Mouse (Mus musculus) cerebellum, adult 2 months (tissue): ENCODE measurements around the gene Sult6b2. TPM values are rescaled to one million over a fixed set of nuclear protein-coding genes. Genes with fewer than 3 reads are reported as not detected.

Experiments
- DNase-seq, 2 experiments: peaks; one replicate each; pipeline ENCODE4 v3.0.0; 2021
- H3K27ac ChIP-seq: fragments of 200-500 bp; 2 replicates; pipeline ENCODE4 v1.5.1; 2012; ENCODE audit warnings: low read length, control low read depth, inconsistent platforms; ENCODE audit not compliant: insufficient read depth
- H3K27me3 ChIP-seq: fragments of 200-500 bp; 2 replicates; pipeline ENCODE4 v1.6.1; 2012; ENCODE audit warnings: inconsistent platforms, mild to moderate bottlenecking, low read length, moderate library complexity; ENCODE audit not compliant: control insufficient read depth, insufficient read depth
- H3K4me1 ChIP-seq: fragments of 200-500 bp; 2 replicates; pipeline ENCODE4 v1.6.1; 2011; ENCODE audit warnings: low read length; ENCODE audit not compliant: control insufficient read depth, insufficient read depth
- H3K4me3 ChIP-seq: fragments of 200-500 bp; replicated peaks from 2 replicates; pipeline ENCODE3; 2011; ENCODE audit warnings: mild to moderate bottlenecking, low read depth, low read length, control low read depth; ENCODE audit not compliant: insufficient read depth
- CTCF ChIP-seq: fragments of 200-500 bp; IDR thresholded peaks from 2 replicates; pipeline ENCODE4 v1.5.1; 2011; ENCODE audit warnings: low read depth, mild to moderate bottlenecking, control low read depth, low read length, moderate library complexity, borderline replicate concordance; ENCODE audit not compliant: insufficient read depth
- POLR2A ChIP-seq: fragments of 200-500 bp; IDR thresholded peaks from 2 replicates; pipeline ENCODE4 v1.6.1; 2011; ENCODE audit warnings: low read length, control low read depth, borderline replicate concordance; ENCODE audit not compliant: insufficient read depth
- WGBS: fragments of 180-500 bp; shearing (Covaris S2); methylation state at CpG from one replicate; pipeline ENCODE4 v1.1.7; 2018; 5-methylcytosine and 5-hydroxymethylcytosine counted together
- polyA plus RNA-seq: library from polyadenylated mRNA; depleted of rRNA; stranded (reverse); fragments of >200 nt; gene quantifications from 2 replicates; pipeline ENCODE4 v1.2.3, GENCODE M21; 2012

Sult6b2 gene
- polyA plus RNA-seq, 1 experiment = 0.38 TPM

DNA sequence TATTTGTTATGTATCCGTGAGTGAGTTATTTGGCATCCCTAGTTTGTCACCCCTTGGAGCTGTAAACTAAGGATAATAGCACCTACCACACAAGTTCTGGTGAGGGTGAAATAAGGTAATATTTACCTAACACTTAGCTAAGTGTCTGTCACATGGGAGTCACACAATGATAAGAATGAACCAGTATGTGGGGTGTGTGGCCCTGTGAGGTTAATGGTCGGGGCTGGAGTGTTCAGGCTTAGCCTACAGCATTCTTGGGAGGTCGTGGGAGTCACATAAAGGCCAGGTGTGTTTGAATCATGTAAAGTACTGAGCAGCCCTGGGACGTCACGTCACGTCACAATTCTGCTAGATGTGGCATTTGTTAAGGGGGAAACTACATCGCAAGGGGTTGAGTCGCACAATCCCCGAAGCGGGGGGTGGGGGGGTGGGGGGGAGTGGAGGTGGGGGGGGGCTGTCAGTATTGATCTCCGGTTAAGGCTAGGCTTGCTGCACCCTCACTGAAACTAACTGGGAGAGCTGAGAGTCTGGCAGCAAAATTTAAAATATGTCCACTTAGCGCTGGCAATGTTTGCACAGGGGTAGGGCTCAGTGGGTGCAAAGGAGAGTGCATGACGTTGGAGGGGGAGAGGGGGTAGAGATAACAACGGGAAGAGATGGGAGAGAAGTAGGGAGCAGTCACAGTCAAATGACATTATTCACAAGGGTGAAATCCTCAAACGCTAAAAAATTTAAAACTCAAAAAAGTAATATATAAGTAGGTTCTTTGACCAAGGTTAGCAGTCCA lies 8.5 kb downstream of the Sult6b2 start:
- H3K4me3 ChIP-seq = no peak overlapping the region
- 82% methylated on average over 15 of the region's 15 CpGs for WGBS
- H3K27ac ChIP-seq = no peak overlapping the region
- TF ChIP-seq POLR2A (no peak), CTCF (no peak)
- no peaks in the 10 kb centered on the region; the same call in 1 of the 2 replicates for H3K27me3 ChIP-seq
- DNase-seq = no peak
- no peaks in the 10 kb centered on the region for H3K4me1 ChIP-seq

- no peak for DNase-seq
- Histone ChIP-seq H3K27me3 (no peaks in the 10 kb centered on the region; the same call in 1 of the 2 replicates), H3K4me1 (no peaks in the 10 kb centered on the region), H3K4me3 (no peak overlapping the region), H3K27ac (no peak overlapping the region)
- WGBS = 78% methylated on average over 9 of the region's 9 CpGs
- TF ChIP-seq CTCF = no peak
Observed at GRCm38 (mm10) chr6:142795087-142795486, 9.2 kb downstream of the Sult6b2 start.

GRCm38 (mm10) chr6:142793468-142793867 lies 10.8 kb downstream of the Sult6b2 start:
- Histone ChIP-seq H3K27ac (no peak overlapping the region), H3K4me3 (no peak overlapping the region), H3K27me3 (no peaks in the 10 kb centered on the region; the same call in 1 of the 2 replicates), H3K4me1 (no peaks in the 10 kb centered on the region)
- WGBS = 46% methylated on average over 7 of the region's 7 CpGs
- no peak for DNase-seq
- TF ChIP-seq POLR2A (no peak), CTCF (no peak)

- no peak for TF ChIP-seq CTCF
- no peak for TF ChIP-seq POLR2A
- Histone ChIP-seq H3K27ac (no peak overlapping the region), H3K27me3 (no peaks in the 10 kb centered on the region; the same call in 1 of the 2 replicates), H3K4me3 (no peak overlapping the region), H3K4me1 (no peaks in the 10 kb centered on the region)
- 22% methylated on average over 13 of the region's 13 CpGs for WGBS
- DNase-seq = no peak
Observed at GRCm38 (mm10) chr6:142792241-142792968, 11.9 kb downstream of the Sult6b2 start.

- Histone ChIP-seq H3K27me3 (no peaks in the 10 kb centered on the region; the same call in 1 of the 2 replicates), H3K4me1 (no peaks in the 10 kb centered on the region), H3K4me3 (no peak overlapping the region), H3K27ac (no peak overlapping the region)
- DNase-seq = no peak
- WGBS = 60% methylated on average over 10 of the region's 10 CpGs
- no peak for TF ChIP-seq CTCF
- TF ChIP-seq POLR2A = no peak
Observed at GRCm38 (mm10) chr6:142789736-142790135, 14.6 kb downstream of the Sult6b2 start.

DNA sequence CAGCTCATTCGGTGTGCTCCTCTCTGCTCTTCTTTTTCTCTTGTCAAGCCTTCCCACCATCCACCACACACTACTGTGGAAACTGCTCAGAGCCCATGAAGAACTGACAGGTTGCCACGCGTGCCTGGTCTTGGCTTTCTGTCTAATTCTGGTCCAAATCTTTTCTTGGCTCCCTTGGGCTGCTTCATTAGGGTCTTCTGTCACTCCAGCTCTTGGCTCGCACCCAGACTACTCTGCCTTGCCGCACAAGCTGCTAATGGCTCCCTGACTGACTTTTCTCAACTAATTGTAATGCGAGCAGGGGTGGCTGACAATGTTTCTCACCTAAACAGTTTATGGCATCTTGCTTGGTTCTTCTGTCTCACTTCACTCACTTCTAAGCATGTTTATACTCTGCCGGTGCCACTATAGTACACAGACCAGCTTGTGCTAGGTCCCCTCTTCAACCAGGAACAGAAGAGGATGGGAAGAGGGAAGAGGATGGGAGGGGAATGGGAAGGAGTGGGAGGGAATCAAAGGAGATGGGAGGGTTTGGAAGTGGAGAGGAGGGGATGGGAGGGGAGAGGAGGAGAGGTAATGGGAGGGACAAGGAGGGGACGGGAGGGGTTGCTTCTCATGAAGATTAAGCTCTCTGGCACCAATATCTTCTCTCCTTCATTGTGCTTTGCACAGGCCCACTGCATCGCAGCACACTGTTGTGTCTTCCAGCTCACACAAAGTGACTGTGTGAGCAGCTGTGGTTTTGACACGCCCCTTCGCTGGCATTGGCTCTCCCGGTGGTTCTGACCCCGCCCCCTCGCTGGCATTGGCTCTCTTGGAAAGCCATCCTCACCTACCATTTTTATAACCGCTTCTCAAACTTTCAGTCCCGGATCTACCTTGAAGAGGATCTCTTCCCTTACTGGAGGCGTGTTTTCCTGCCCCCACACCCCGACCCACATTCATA lies 16.0 kb downstream of the Sult6b2 start:
- WGBS = 28% methylated on average over 18 of the region's 18 CpGs
- no peak overlapping the region for H3K4me3 ChIP-seq

DNA sequence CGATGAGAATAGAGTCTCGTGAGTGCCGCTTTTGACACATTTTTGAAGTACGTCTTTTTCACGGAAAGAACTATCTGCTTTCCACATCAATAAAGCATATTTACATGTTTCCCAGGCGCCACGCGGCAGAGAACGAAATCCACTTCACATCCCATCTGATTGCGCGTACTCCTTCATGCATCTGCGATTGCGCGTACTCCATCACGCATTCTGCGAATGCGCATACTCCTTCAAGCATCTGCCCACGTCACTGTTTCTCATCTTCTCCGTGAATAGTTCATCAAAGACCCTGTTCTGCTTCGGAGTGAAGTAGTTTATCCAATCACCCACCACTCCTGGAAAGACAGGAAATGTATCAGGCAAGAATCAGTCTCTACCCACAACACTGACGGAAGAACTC lies 18.2 kb downstream of the Sult6b2 start:
- Histone ChIP-seq H3K27me3 (no peaks in the 10 kb centered on the region), H3K4me3 (no peak overlapping the region), H3K27ac (no peak overlapping the region), H3K4me1 (no peaks in the 10 kb centered on the region)
- TF ChIP-seq POLR2A (no peak), CTCF (no peak)
- no peak for DNase-seq
- WGBS = 90% methylated on average over 21 of the region's 21 CpGs

More for the DNA sequence above, 16.0 kb downstream of the Sult6b2 start:
- TF ChIP-seq CTCF (no peak), POLR2A (no peak)
- no peaks in the 10 kb centered on the region; the same call in 1 of the 2 replicates for H3K27me3 ChIP-seq
- no peaks in the 10 kb centered on the region for H3K4me1 ChIP-seq
- no peak overlapping the region for H3K27ac ChIP-seq
- no peak for DNase-seq
